Mouse (Mus musculus) brain, adult 10 weeks (tissue): Measurements from ENCODE around the gene Marveld2. TPM values are rescaled to one million over a fixed set of nuclear protein-coding genes. Genes with fewer than 3 reads are reported as not detected.

Experiments
- polyA plus RNA-seq: library from polyadenylated mRNA; stranded (reverse); fragments of 350-450 nt; fragmentation: Illumina TruSeq; extraction: RNeasy Lipid Tissue Mini Kit (QIAGEN cat#74804); gene quantifications from one replicate; pipeline ENCODE4 v1.2.3, GENCODE M21; 2015; ENCODE audit warnings: low read depth, low replicate concordance

The Marveld2 gene
- polyA plus RNA-seq: 1.0 TPM

DNA sequence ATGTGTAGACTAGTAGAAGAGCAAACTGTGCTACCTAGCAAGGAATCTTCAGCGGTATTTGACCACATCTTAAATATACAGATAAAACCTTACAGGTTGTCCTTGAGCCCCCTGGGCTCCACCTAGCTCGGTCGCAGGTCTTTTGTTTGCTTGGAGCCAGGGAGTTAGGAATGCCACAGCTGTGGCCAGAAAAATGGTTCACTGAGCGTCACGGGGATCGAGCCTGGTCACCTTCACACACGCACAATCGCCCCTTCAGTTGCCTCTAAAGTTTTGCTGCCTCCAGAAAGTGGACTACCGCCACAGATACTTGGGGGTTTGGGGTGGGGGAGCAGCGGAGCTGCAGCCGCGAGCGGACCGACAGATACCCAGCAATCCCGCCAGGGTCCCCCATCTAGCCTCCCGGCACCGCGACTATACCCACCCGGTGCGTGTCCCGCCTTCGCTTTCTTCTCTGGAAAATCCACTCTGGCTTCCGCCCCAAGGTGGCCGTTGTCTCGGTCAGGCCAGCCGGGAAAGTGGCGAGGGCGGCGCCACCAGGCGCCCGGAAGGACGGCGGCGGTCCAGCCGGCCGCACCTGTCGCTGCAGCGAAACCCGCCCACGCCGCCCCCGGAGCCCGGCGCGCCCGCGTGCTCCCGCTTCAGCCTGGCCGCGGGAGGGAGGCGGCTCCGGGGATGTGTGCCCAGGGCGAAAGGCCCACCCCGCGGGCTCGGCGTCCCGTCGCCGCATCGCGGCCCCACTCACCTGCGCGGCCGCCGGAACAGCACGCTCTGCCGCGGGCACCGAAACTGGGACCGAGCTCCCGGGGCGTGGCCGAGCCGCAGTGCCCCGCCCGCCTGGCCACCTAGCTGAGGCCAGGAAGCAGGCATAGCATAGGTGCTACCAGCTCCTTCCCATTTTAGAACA lies at the start of gene Marveld2:
TSS of gene Marveld2 (minus strand) at position 791 of the 907 bp plus-strand sequence.

DNA sequence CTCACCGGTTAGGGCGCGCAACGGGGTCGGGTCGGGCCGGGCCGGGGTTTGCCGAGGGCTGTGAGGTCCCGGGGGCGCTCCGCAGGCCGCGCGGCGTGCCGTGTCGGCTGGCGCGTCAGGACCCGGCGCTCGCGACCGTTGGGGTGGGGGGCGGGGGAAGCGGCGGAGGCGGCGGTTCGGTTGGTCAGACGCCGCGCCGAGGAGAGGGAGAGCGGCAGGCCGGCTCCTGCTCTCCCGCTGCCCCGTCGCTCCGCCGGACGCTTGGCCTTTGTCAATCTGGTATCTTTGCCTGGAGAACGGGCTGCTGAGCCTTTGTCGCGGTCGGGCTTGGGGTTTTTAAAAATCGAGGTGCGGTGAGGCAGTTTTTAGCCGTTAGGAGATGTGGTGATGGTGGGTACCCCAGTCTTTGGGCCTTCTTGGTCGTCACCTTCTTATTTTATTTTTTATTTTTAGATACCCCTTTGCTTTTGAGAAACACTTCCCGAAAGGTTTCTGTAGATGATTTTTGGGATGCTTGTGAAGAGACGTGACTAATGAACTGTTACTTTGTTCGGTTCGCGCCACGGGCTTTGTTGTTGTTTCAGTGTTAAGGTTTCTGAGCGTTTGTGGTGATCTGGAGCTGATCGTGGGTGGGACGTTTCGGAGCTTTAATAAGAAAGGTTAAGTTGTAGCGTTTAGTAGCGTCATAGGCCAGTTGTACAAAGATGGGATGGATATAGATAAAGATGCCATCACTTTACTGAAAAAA lies 34.8 kb upstream of the Marveld2 start, which contains the start of gene Taf9:
TSS of gene Taf9 (plus strand) at position 141 of the 748 bp plus-strand sequence.

DNA sequence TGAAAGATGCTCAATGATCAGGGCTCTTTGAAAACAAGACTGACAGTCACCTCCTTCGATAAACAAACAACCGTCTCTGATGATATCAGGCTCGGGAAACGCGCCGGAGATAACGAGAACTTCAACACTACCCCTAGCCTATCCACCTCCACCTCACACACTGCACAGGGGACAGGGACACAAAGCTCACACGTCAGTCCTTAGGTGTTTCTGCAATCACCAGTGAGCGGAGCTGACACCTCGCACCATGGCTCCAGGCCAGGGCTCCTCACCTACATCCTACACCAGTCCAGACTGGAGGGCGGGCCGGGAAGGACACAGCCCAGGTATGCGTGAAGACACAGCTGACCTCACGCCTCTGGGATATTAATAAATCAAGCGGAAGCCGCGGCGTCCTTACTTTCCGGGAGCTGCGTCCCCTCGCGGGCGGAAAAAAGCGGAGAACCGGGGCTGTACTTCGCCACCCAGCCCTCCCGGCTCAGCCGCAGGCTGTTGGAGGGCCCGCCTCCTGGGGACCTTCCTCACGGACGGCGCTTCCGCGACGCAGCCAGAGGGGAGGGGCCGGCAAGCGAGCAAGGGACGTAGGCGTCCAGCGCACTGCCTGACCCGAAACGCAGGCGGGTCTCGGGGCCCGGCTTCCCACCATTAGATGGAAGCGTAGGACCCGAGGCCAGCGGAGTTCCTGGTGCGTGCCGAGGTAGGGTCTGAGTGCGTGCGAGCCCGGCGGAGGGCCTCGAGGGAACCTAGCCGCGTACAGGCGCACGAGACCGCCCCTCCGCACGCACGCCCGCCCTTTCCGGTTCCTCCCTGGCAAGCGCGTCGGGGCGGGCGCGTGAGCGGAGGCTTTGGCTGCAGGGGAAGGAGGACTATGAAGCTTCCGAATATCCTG lies 34.0 kb upstream of the Marveld2 start, which contains the start of the genes Ak6 and Rad17:
TSS of gene Ak6 (plus strand) at position 430 of the 889 bp plus-strand sequence.
TSS of gene Rad17 (minus strand) at position 502 of the 889 bp plus-strand sequence.

DNA sequence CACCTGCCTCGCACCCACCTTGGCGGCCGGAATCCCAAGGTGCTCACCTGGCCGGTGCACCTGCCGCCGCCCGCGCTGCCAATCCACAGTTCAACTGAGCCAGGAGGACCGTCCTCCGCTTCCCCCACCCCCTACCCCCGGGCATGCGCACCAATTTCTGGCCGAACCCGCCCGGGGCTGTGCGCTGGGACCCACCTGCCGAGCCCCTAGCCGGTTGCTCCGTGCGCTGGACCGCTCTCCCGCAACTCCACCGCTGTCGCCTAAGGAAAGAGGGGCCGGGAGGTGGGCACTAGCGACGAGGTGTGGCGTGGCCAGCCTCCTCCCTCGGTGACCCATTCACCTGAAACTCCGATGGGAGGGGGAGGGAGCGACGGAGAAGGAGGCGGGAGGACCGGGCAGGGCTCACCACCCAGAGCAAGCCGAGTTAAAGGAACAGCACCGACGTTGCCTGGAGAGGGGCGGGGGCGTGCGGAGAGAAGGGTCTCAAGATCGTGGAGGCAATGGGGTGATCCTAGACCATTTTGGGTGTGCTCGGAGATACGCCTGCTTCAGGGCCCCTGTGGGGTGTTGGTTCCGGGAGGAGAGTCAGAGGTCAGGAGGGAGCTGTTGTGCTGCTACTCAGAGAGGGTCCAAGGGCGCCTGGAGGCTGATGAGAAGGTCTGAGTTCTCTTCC lies 64.3 kb downstream of the Marveld2 start, which contains the start of gene Ocln:
TSS of gene Ocln (minus strand) at position 350 of the 673 bp plus-strand sequence.

Other genes starting within 250 kb of the Marveld2 start
- gene Naip1, start 164.1 kb downstream of the Marveld2 start, polyA plus RNA-seq: not detected
- 55.1 TPM for gene Gtf2h2, start 124.4 kb downstream of the Marveld2 start, polyA plus RNA-seq
- gene Ocln, start 64.3 kb downstream of the Marveld2 start, polyA plus RNA-seq: 10.9 TPM
- 180 TPM for gene Ak6, start 34.0 kb upstream of the Marveld2 start, polyA plus RNA-seq
- 14.6 TPM for gene Rad17, start 34.1 kb upstream of the Marveld2 start, polyA plus RNA-seq
- gene Taf9, start 34.6 kb upstream of the Marveld2 start, polyA plus RNA-seq: 28.1 TPM
- not detected for gene Ccdc125, start 52.7 kb upstream of the Marveld2 start, polyA plus RNA-seq
- 31.9 TPM for gene Cdk7, start 114.0 kb upstream of the Marveld2 start, polyA plus RNA-seq
- 119 TPM for gene Mrps36, start 127.7 kb upstream of the Marveld2 start, polyA plus RNA-seq
- gene Cenph, start 158.9 kb upstream of the Marveld2 start, polyA plus RNA-seq: 0.51 TPM
- gene Ccnb1, start 169.6 kb upstream of the Marveld2 start, polyA plus RNA-seq: 0.89 TPM
- gene Slc30a5, start 216.5 kb upstream of the Marveld2 start, polyA plus RNA-seq: 37.6 TPM